Mouse (Mus musculus): ENCODE data around the gene Prpf8. TPM values are rescaled to one million over a fixed set of nuclear protein-coding genes. Genes with fewer than 3 reads are reported as not detected.
"Not testable (repeated sequence)": the region's sequence is repeated elsewhere in the genome, so short reads cannot be mapped to it uniquely, and the experiment has no call there.

The Prpf8 gene
- total RNA-seq, 2 experiments from 2014 or later = 128 to 134 TPM

- DNase-seq (ENCODE audit: low spot score in 2 of 2) = no peak
Measured at GRCm38 (mm10) chr11:75551321-75551720, 64.7 kb downstream of the Prpf8 start.

GRCm38 (mm10) chr11:75551961-75552441 is 65.4 kb downstream of the Prpf8 start:
- no peak for DNase-seq (ENCODE audit: low spot score in 2 of 2)

GRCm38 (mm10) chr11:75552906-75553482 is 66.4 kb downstream of the Prpf8 start:
- no peak for DNase-seq (ENCODE audit: low spot score in 2 of 2)

DNA sequence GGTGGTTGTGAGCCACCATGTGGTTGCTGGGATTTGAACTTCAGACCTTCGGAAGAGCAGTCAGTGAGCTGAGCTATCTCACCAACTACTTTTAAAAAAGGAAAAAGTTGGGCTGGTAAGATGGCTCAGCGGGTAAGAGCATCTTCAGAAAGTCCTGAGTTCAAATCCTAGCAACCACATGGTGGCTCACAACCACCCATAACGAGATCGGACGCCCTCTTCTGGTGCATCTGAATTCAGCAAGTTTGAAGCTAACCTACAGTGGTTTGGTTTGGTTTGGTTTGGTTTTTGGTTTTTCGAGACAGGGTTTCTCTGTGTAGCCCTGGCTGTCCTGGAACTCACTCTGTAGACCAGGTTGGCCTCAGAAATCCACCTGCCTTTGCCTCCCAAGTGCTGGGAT is 69.4 kb downstream of the Prpf8 start:
- DNase-seq (ENCODE audit: low spot score in 2 of 2) = not testable (repeated sequence)

GRCm38 (mm10) chr11:75557142-75557541 is 70.5 kb downstream of the Prpf8 start:
- no peak for DNase-seq (ENCODE audit: low spot score in 2 of 2)

GRCm38 (mm10) chr11:75558101-75558500 is 71.5 kb downstream of the Prpf8 start:
- DNase-seq (ENCODE audit: low spot score in 2 of 2) = no peak

Small RNAs within 50 kb of the gene (microRNA-seq; reads per million reads assigned to microRNA genes)
- 11,502 to 12,372 reads per million in 2 experiments for gene Mir22
- gene Mir3971 = 0 reads per million in 2 experiments

Other genes starting within 250 kb of the Prpf8 start
- 10 to 100 TPM; 47.2 to 49.9 TPM for gene Rpa1, start 138.5 kb upstream of the Prpf8 start, total RNA-seq (2021)
- gene Smyd4, start 138.4 kb upstream of the Prpf8 start, total RNA-seq (2021) = 10 to 100 TPM; 13.7 to 17.5 TPM
- gene Serpinf1, start 64.1 kb upstream of the Prpf8 start, total RNA-seq (2021) = 10 to 100 TPM; 12.6 to 12.7 TPM
- gene Serpinf2, start 47.2 kb upstream of the Prpf8 start, total RNA-seq (2021) = under 1 TPM in 1 of 2 experiments, not detected in 1; 0.35 TPM
- gene Wdr81, start 32.1 kb upstream of the Prpf8 start, total RNA-seq (2021) = 10 to 100 TPM; 18.7 to 19.4 TPM
- under 1 TPM; 0.91 to 1.00 TPM for gene Tlcd2, start 25.1 kb upstream of the Prpf8 start, total RNA-seq (2021)
- 1 to 10 TPM; 1.6 to 1.8 TPM for gene Rilp, start 23.3 kb downstream of the Prpf8 start, total RNA-seq (2021)
- 1 to 10 TPM; 1.1 to 1.2 TPM for gene Scarf1, start 26.7 kb downstream of the Prpf8 start, total RNA-seq (2021)
- 10 to 100 TPM; 49.9 to 50.9 TPM for gene Slc43a2, start 44.9 kb downstream of the Prpf8 start, total RNA-seq (2021)
- 100 to 1,000 TPM; 330 to 343 TPM for gene Pitpna, start 101.3 kb downstream of the Prpf8 start, total RNA-seq (2021)
- gene Inpp5k, start 144.2 kb downstream of the Prpf8 start, total RNA-seq (2021) = 10 to 100 TPM; 36.1 to 36.6 TPM
- 10 to 100 TPM; 20.9 to 25.1 TPM for gene Myo1c, start 163.7 kb downstream of the Prpf8 start, total RNA-seq (2021)
- 100 to 1,000 TPM; 126 to 132 TPM for gene Crk, start 192.4 kb downstream of the Prpf8 start, total RNA-seq (2021)
- gene Ywhae, start 246.1 kb downstream of the Prpf8 start, total RNA-seq (2021) = 1,000 to 10,000 TPM in 1 of 2 experiments, 100 to 1,000 TPM in 1; 948 to 1,014 TPM